Mouse (Mus musculus): ENCODE results near the gene Vrk3. TPM values are rescaled to one million over a fixed set of nuclear protein-coding genes. Genes with fewer than 3 reads are reported as not detected.

Vrk3 gene
- polyA plus RNA-seq, 1 experiment: 52.2 TPM

GRCm38 (mm10) chr7:44821666-44822448 lies 73.6 kb downstream of the Vrk3 start:
- 0 out of 2 replicates have a peak overlapping the region, but pooled peaks have one; percentile 16 for H3K27ac ChIP-seq (ENCODE audit: insufficient read depth, low read length)
- no peaks in the 10 kb centered on the region for H3K27me3 ChIP-seq (ENCODE audit: control insufficient read depth, insufficient read depth, low read length, poor library complexity, severe bottlenecking)
- peak; percentile 30 for TF ChIP-seq CTCF (IDR thresholded peaks at IDR 0.05; ENCODE audit: low read depth, low read length)
- TF ChIP-seq POLR2A (IDR thresholded peaks at IDR 0.05; ENCODE audit: insufficient read depth, low read length): no peak
- no peak for TF ChIP-seq EP300 (IDR thresholded peaks at IDR 0.05; ENCODE audit: insufficient read depth, low read depth, low read length)
- H3K4me1 ChIP-seq (ENCODE audit: control insufficient read depth, insufficient read depth, low read length): peaks cover 4% of the 10 kb centered on the region
- H3K9ac ChIP-seq (ENCODE audit: low read depth, poor library complexity, severe bottlenecking): peak overlapping the region; percentile 43; the same call in 1 of the 2 replicates
- no peak overlapping the region for H3K4me3 ChIP-seq (ENCODE audit: low read depth, low read length)
- H3K36me3 ChIP-seq (ENCODE audit: control insufficient read depth, insufficient read depth, low read length, poor library complexity, severe bottlenecking): peaks cover 38% of the 10 kb centered on the region
- H3K9me3 ChIP-seq (replicated peaks; ENCODE audit: control insufficient read depth, insufficient read depth, low read length, poor library complexity, severe bottlenecking): no peaks in the 10 kb centered on the region

- Histone ChIP-seq H3K36me3 (ENCODE audit: control insufficient read depth, insufficient read depth, low read length, poor library complexity, severe bottlenecking) (peaks cover 39% of the 10 kb centered on the region), H3K4me1 (ENCODE audit: control insufficient read depth, insufficient read depth, low read length) (peaks cover 4% of the 10 kb centered on the region), H3K9me3 (replicated peaks; ENCODE audit: control insufficient read depth, insufficient read depth, low read length, poor library complexity, severe bottlenecking) (no peaks in the 10 kb centered on the region), H3K9ac (ENCODE audit: low read depth, poor library complexity, severe bottlenecking) (no peak overlapping the region), H3K27ac (ENCODE audit: insufficient read depth, low read length) (peak overlapping the region; percentile 18; the same call in 1 of the 2 replicates), H3K27me3 (ENCODE audit: control insufficient read depth, insufficient read depth, low read length, poor library complexity, severe bottlenecking) (no peaks in the 10 kb centered on the region), H3K4me3 (ENCODE audit: low read depth, low read length) (no peak overlapping the region)
- TF ChIP-seq POLR2A (IDR thresholded peaks at IDR 0.05; ENCODE audit: insufficient read depth, low read length) (no peak), CTCF (IDR thresholded peaks at IDR 0.05; ENCODE audit: low read depth, low read length) (no peak), EP300 (IDR thresholded peaks at IDR 0.05; ENCODE audit: insufficient read depth, low read depth, low read length) (no peak)
Measured at GRCm38 (mm10) chr7:44823409-44823808, 75.2 kb downstream of the Vrk3 start.

DNA sequence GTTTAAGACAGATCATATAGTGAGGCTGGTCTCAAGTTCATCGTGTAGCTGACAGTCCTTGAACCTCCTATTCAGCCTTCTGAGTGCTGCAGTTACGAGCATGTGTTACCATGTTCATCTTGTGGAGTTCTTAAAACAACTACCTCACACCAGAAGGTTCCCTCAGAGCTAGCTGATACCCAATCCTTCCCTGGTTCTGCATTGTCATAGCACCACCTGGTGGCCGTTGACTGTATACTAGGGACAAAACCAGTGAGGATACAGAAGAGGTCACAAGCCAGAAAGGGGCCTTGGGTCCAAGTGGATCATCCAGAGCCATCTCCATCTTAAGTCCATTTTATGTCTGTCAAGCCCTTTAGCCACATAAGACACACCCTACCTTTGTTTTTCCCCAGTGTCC lies 76.7 kb downstream of the Vrk3 start:
- no peak overlapping the region for H3K9ac ChIP-seq (ENCODE audit: low read depth, poor library complexity, severe bottlenecking)
- H3K9me3 ChIP-seq (replicated peaks; ENCODE audit: control insufficient read depth, insufficient read depth, low read length, poor library complexity, severe bottlenecking): no peaks in the 10 kb centered on the region
- no peak overlapping the region for H3K4me3 ChIP-seq (ENCODE audit: low read depth, low read length)
- no peak overlapping the region for H3K27ac ChIP-seq (ENCODE audit: insufficient read depth, low read length)
- peaks cover 3% of the 10 kb centered on the region for H3K4me1 ChIP-seq (ENCODE audit: control insufficient read depth, insufficient read depth, low read length)
- peaks cover 48% of the 10 kb centered on the region for H3K36me3 ChIP-seq (ENCODE audit: control insufficient read depth, insufficient read depth, low read length, poor library complexity, severe bottlenecking)
- no peaks in the 10 kb centered on the region for H3K27me3 ChIP-seq (ENCODE audit: control insufficient read depth, insufficient read depth, low read length, poor library complexity, severe bottlenecking)
- TF ChIP-seq POLR2A (IDR thresholded peaks at IDR 0.05; ENCODE audit: insufficient read depth, low read length) (no peak), CTCF (IDR thresholded peaks at IDR 0.05; ENCODE audit: low read depth, low read length) (peak; percentile 44), EP300 (IDR thresholded peaks at IDR 0.05; ENCODE audit: insufficient read depth, low read depth, low read length) (no peak)

- TF ChIP-seq POLR2A (IDR thresholded peaks at IDR 0.05; ENCODE audit: insufficient read depth, low read length) (no peak), EP300 (IDR thresholded peaks at IDR 0.05; ENCODE audit: insufficient read depth, low read depth, low read length) (no peak), CTCF (IDR thresholded peaks at IDR 0.05; ENCODE audit: low read depth, low read length) (no peak)
- peaks cover 56% of the 10 kb centered on the region for H3K36me3 ChIP-seq (ENCODE audit: control insufficient read depth, insufficient read depth, low read length, poor library complexity, severe bottlenecking)
- no peaks in the 10 kb centered on the region for H3K4me1 ChIP-seq (ENCODE audit: control insufficient read depth, insufficient read depth, low read length)
- H3K27me3 ChIP-seq (ENCODE audit: control insufficient read depth, insufficient read depth, low read length, poor library complexity, severe bottlenecking): no peaks in the 10 kb centered on the region
- no peak overlapping the region for H3K27ac ChIP-seq (ENCODE audit: insufficient read depth, low read length)
- no peak overlapping the region for H3K9ac ChIP-seq (ENCODE audit: low read depth, poor library complexity, severe bottlenecking)
- no peaks in the 10 kb centered on the region for H3K9me3 ChIP-seq (replicated peaks; ENCODE audit: control insufficient read depth, insufficient read depth, low read length, poor library complexity, severe bottlenecking)
- H3K4me3 ChIP-seq (ENCODE audit: low read depth, low read length): no peak overlapping the region
Measured at GRCm38 (mm10) chr7:44826771-44827170, 78.6 kb downstream of the Vrk3 start.

Other genes starting within 250 kb of the Vrk3 start
- 2.3 and 2.5 TPM in 2 replicates for gene Mybpc2, start 223.8 kb upstream of the Vrk3 start, polyA plus RNA-seq (2011; ENCODE audit: insufficient read depth, insufficient read length, low read depth, missing spikeins)
- 1.4 and 2.4 TPM in 2 replicates for gene Spib, start 216.3 kb upstream of the Vrk3 start, polyA plus RNA-seq (2011; ENCODE audit: insufficient read depth, insufficient read length, low read depth, missing spikeins)
- 81.9 and 86.6 TPM in 2 replicates for gene Pold1, start 199.6 kb upstream of the Vrk3 start, polyA plus RNA-seq (2011; ENCODE audit: insufficient read depth, insufficient read length, low read depth, missing spikeins)
- 67.6 and 95.7 TPM in 2 replicates for gene Nr1h2, start 194.5 kb upstream of the Vrk3 start, polyA plus RNA-seq (2011; ENCODE audit: insufficient read depth, insufficient read length, low read depth, missing spikeins)
- gene Napsa, start 176.0 kb upstream of the Vrk3 start, polyA plus RNA-seq (2011; ENCODE audit: insufficient read depth, insufficient read length, low read depth, missing spikeins): 0.97 and 1.1 TPM in 2 replicates
- gene Kcnc3, start 157.7 kb upstream of the Vrk3 start, polyA plus RNA-seq (2011; ENCODE audit: insufficient read depth, insufficient read length, low read depth, missing spikeins): 12.3 and 15.5 TPM in 2 replicates
- 14.7 and 16.5 TPM in 2 replicates for gene Myh14, start 77.6 kb upstream of the Vrk3 start, polyA plus RNA-seq (2011; ENCODE audit: insufficient read depth, insufficient read length, low read depth, missing spikeins)
- 1.8 and 2.2 TPM in 2 replicates for gene Izumo2, start 39.7 kb upstream of the Vrk3 start, polyA plus RNA-seq (2011; ENCODE audit: insufficient read depth, insufficient read length, low read depth, missing spikeins)
- 24.4 and 28.4 TPM in 2 replicates for gene Zfp473, start 2.6 kb downstream of the Vrk3 start, polyA plus RNA-seq (2011; ENCODE audit: insufficient read depth, insufficient read length, low read depth, missing spikeins)
- gene Nup62, start 67.7 kb downstream of the Vrk3 start, polyA plus RNA-seq (2011; ENCODE audit: insufficient read depth, insufficient read length, low read depth, missing spikeins): 90.6 and 109 TPM in 2 replicates
- 4.7 and 6.4 TPM in 2 replicates for gene Il4i1, start 68.0 kb downstream of the Vrk3 start, polyA plus RNA-seq (2011; ENCODE audit: insufficient read depth, insufficient read length, low read depth, missing spikeins)
- gene Atf5, start 68.2 kb downstream of the Vrk3 start, polyA plus RNA-seq (2011; ENCODE audit: insufficient read depth, insufficient read length, low read depth, missing spikeins): 9.6 and 14.6 TPM in 2 replicates
- 38.1 and 38.3 TPM in 2 replicates for gene Akt1s1, start 100.6 kb downstream of the Vrk3 start, polyA plus RNA-seq (2011; ENCODE audit: insufficient read depth, insufficient read length, low read depth, missing spikeins)
- 33.9 and 46.7 TPM in 2 replicates for gene Tbc1d17, start 100.7 kb downstream of the Vrk3 start, polyA plus RNA-seq (2011; ENCODE audit: insufficient read depth, insufficient read length, low read depth, missing spikeins)
- gene Pnkp, start 108.7 kb downstream of the Vrk3 start, polyA plus RNA-seq (2011; ENCODE audit: insufficient read depth, insufficient read length, low read depth, missing spikeins): 22.3 and 30.3 TPM in 2 replicates
- gene Ptov1, start 121.4 kb downstream of the Vrk3 start, polyA plus RNA-seq (2011; ENCODE audit: insufficient read depth, insufficient read length, low read depth, missing spikeins): 153 and 160 TPM in 2 replicates
- gene Med25, start 144.3 kb downstream of the Vrk3 start, polyA plus RNA-seq (2011; ENCODE audit: insufficient read depth, insufficient read length, low read depth, missing spikeins): 54.0 and 65.6 TPM in 2 replicates
- 15.5 and 17.5 TPM in 2 replicates for gene Fuz, start 147.7 kb downstream of the Vrk3 start, polyA plus RNA-seq (2011; ENCODE audit: insufficient read depth, insufficient read length, low read depth, missing spikeins)
- 88.5 and 107 TPM in 2 replicates for gene Ap2a1, start 181.1 kb downstream of the Vrk3 start, polyA plus RNA-seq (2011; ENCODE audit: insufficient read depth, insufficient read length, low read depth, missing spikeins)
- gene Tsks, start 194.8 kb downstream of the Vrk3 start, polyA plus RNA-seq (2011; ENCODE audit: insufficient read depth, insufficient read length, low read depth, missing spikeins): not detected in 2 replicates
- 73.3 and 84.5 TPM in 2 replicates for gene Cpt1c, start 226.4 kb downstream of the Vrk3 start, polyA plus RNA-seq (2011; ENCODE audit: insufficient read depth, insufficient read length, low read depth, missing spikeins)
- 461 and 485 TPM in 2 replicates for gene Prmt1, start 238.2 kb downstream of the Vrk3 start, polyA plus RNA-seq (2011; ENCODE audit: insufficient read depth, insufficient read length, low read depth, missing spikeins)
- gene Irf3, start 249.2 kb downstream of the Vrk3 start, polyA plus RNA-seq (2011; ENCODE audit: insufficient read depth, insufficient read length, low read depth, missing spikeins): 56.1 and 57.5 TPM in 2 replicates